Mouse (Mus musculus): Measurements from ENCODE around the gene Ncln. TPM values are rescaled to one million over a fixed set of nuclear protein-coding genes. Genes with fewer than 3 reads are reported as not detected.
"Not testable (repeated sequence)": the region's sequence is repeated elsewhere in the genome, so short reads cannot be mapped to it uniquely, and the experiment has no call there.

The Ncln gene
- total RNA-seq, 2 experiments from 2014 or later, result 61.9 to 64.3 TPM

DNA sequence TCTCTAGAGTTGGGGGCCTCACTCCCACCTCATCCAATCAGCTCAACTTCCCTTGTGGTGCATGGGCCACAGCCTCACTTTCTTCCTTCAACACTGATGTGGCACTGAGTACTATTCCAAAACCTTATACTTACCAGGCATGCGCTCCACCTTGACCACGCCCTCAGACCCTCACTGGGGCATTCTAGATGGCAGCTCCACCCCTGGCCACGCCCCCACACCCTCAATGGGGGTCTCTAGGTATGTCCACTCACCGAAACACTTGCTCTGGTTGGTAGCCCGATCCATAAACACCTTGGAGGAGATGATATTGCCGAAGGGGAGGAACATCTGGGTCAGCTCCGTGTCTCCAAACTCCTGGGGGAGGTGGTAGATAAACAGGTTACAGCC, 33.8 kb downstream of the Ncln start:
- DNase-seq, result no peak

DNA sequence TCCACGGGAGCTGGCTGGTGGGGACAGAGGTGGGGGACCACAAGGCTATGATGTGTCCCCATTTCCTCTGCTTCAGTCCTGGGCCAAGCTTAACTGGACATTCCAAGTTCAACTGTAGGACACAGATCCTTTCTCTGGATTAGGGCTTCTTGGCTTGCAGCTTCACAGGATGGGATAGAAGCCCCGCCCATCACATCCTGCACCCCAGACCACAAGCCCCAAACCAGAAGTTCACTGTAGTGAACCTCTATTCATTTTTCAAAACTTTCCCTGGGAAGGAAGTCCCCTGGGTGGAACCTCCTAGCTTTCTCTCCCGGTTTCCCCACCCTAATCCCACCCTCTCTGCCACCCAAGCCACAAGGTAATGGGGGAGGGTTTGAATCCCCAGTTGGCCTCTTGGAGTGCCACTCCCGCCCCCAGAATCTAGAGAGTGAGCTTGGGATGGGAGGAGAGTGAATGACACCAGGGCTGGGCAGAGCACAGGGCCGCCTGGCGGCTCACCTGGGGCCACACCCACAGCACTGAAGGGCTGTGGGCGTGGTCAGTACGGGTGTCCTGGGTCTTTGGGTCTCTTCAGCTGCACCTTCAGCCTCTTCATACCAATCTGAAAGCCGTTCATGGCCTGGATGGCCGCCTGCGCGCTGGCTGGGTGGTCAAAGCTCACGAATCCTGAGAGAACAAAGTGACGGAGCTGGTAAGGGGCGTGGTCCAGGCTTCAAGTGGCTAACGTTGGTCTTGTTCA, 34.3 kb downstream of the Ncln start:
- DNase-seq, result no peak

DNA sequence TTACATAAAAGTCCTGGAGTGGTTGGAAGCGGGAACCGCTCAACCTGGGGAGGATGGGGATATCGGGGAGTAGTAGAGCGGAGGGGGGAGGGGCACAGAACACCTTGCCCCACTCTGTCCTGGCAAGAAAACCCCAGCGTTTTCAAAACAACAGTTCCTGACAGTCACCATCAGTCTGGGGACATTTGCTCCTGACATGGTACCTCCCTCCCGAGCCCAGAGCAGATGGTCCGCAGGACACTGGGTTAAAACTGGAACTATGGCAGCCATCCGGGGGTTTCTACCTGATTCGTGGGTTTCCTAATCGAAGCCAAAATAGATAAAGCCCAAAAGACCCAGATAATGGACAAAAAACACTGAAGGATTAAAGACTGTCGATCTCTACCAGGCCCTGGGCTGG, 35.2 kb downstream of the Ncln start:
- DNase-seq, result no peak

DNA sequence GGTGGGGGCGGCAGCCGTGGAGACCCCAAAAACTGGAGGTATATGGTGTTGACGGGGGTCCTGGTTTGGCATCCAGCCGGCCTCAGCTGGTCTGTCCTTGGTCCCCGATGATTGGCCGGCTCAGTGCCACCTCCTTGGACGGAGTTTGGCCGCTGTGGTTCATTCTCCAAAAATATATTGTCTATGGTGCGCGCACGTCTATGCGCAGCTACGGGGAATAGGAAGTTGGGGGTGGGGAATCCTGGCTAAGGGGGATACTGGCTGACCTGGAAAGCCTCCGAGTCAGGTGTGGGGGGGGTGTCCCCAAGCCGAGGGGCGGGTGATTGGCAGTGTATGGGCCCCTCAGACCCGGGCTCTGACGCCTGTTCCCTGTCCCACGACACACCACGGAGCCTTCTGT, 35.7 kb downstream of the Ncln start:
- no peak for DNase-seq

DNA sequence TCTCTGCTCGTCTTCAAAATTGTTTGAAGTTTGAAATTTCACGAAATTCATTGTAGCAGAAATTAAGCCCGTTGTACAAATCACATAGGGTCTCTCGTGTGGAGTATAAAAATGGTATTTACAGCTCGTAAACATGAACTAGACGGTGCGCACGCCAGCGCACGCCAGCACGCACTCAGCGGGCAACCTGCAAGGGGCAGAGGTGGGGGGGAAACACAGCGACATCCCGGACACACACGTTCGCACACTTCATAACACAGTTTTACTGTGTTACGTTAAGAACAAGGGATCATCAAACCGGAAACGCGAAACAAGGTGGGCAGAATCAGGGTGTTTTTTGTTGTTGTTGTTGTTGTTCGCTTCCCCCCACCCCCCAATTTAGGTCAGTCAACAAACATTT, 36.8 kb downstream of the Ncln start:
- DNase-seq, result no peak

DNA sequence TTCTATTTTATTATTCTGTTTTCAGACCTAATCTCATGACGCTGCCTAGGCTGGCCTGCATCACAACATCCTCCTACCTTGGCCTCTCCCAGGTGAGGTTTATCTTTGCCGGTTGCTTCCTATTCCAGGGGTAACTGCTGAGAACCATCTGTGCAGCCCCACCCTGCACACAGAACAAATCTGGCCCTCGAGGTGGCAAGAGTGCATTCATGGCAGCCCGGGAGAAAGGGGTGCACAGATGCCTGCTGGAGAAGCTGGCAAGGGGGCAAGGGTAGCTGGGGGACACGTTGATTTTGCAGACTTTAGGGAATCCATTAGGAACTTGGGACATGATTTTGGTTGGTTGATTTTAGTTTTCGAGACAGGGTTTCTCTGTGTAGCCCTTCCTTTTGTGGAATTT, 37.9 kb downstream of the Ncln start:
- no peak for DNase-seq

DNA sequence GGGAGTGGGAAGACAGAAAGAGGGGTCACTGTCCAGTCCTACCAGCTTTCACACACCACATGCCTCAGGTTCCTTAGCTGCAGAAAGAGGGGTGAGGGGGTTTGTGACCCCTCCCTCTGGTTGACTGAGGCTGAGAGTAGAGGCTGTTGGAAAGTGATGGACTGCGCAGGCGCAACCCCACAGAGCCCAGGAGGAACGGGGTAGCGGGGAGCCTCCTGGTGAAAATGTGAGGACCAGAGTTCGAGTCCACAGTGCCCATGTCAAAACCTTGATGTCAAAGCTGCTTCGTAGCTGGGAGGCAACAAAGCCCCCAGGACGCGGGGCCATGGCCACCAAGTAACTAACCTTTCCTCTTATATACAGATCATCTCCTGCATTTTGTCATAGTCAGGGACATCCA, 38.6 kb downstream of the Ncln start:
- DNase-seq, result no peak

DNA sequence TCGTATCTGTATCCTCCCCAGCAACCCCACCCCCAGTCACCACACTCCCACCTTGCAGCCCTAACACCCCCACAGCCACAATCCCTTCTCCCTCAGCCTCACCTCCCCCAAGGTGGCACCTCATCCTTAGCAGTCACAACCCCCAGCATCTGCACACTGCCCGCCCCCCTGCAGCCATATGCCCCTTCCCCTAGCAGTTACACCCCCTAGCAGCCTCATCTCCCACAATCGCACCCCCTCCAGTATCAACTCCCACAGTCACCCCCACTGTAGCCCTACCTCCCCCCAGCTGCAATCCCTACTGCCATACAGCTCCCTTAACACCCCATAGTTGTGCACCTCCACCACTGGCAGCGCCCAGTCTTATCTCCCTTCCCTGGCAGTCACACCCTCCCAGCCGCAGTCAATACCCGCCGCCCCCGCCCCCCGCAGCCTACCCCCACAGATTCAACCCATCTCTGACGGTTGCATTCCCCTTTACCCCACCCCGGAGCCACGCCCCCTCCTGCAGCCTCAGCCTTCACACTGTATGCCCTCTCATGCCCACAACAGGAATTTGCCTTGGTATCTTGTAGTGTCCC, 39.1 kb downstream of the Ncln start:
- DNase-seq, result no peak

DNA sequence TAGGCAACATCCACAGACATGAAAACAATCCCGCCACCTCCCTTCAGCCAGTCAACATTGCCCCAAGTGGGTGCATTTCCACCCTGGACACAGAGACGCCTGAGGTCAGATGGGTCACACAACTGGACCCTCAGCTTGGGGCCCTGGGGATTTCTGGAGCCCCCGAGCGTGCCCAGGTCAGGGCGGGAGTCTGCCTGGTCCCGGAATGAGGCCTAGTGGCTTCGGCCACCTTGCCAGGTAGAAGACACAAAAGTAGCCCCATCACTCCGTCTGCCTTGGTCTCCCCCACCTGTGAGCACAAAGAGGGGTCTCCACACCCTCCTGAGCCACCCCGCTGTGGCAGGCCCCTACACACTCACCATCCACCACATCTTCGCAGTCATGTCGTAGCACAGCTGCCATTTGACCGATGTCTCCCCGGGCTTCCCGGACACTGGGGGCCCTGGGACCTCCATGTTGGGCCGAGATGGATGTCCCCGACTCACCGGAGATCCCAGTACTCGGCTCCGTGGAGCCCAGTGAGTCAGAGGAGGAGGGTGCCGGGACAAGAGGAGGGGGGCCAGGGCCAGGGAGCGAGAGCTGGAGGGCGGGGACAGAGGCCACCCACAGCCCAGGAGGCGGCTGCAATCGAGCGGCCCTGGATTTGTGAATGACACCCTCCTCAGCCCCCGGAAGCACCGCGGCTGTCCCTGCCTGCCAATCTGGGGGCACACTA, 40.9 kb downstream of the Ncln start, which contains the start of gene Nfic:
Gene Nfic (minus strand): TSS at position 455 of the 715 bp plus-strand sequence.
- DNase-seq, result no peak

DNA sequence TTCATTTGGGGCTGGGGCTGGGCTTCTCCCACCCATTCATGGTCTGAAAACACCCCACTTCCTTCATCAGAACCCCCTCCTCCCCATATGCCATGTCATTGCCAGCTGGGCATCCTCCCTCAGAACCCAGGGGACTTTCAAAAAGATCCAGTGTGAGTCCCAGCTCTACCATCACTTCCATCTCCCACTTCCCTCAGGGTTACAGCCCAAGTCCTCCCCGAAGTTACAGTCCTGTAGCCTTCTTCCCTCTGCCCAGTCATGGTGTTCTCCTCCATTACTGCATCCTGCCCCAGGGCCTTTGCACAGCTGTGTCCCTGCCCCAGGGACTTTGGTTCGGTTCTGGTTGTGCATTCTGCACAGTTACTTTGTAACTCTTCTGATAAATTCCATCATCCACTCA, 42.1 kb downstream of the Ncln start:
- no peak for DNase-seq

DNA sequence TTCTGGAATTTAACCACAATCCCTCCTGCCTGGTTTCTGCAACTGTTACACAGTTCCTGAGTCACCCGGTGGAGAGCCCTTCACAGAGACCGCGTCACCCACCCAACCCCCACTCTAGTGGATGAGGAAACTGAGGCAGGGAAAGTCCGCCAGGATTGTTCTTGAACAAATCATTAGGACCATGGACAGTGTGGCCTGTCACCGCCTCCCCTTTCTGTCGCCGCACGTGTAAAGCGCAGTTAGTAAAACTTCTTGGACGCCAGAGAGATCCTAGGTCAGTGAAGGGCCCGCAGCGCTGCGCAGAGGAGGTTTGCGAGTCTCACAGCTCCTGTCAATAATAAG, 43.3 kb downstream of the Ncln start:
- no peak for DNase-seq

DNA sequence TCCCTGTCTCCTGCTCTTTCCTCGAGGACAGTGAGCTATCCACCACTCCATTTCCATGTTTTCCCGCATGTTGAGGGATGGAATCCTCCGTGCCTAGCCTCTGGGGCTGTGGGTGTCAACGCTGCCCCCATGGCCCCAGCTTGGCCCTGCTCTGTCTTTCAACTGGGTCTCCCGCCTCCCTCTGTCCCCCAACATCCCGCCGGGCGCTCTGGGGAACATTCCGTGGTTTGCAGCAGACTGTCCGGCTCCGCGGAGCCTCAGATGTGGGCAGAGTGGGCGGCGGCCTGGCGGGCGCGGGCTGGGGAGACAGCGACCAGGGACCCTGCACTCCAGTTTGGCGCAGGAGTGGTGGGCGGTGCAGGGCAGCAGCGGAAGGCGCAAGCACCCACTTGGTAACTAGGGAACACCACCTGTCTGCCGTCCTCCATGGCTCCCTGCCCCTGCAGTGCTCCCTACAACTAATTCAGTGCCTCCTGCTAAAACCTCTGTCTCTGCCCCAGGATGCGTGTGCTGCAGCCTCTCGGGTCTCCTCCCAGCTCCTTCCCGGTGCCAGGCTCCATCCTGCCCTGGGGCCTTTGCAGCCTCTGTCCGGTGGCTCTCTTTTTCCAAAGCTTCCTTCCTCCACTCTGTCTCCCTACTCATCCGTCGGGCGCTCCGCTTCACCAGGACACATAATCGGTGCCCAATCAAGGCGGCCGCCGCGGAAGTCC, 43.8 kb downstream of the Ncln start:
- no peak for DNase-seq

DNA sequence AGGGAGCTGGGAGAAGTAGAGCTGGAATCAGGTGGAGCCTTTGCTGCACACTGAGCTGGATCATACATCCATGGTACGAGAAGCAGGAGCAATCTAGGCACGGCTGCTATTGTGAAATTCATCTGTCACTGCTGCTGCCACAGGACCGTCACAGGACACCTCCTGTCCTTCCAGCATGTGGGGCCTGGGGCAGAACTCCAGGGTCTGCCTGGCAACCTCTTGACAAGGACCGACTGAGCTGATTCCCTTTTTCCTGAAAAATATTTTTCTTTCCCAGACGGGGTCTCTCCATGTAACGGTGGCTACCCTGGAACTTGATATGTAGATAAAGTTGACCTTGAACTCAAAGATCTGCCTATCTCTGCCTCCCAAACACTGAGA, 44.8 kb downstream of the Ncln start:
- no peak for DNase-seq

DNA sequence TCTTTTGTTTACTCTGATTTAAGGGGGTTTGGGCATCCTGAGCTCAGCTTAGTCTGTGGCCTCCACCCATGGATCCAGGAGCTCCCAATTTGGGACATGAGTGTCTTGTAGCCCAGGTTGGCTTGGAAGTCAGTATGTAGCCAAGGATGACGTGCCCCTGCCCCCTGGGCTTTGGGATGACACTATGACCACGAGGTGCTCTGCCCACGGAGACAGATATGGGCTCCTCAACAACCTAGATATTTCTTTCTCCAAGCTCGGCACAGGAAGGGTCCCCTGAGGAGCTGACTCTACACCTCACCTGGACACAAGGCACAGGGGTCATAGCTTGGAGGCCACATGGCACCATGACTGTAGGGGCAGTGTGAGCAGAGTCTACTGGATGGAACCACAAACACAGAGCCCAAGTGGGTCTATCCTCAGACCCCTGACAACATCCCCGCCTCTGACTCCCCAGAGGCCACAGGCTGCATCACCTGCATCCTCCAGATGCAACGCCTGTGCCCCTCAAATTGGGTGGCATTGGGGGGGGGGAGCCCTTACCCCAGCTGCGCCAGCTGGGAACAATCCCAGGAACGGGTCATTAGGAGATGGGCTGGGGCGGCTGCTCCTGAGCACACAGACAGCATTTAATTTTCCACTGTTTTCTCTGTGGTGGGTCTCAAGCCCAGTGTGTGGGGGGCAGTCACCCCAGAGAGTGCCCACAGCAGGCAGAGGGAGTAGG, 45.4 kb downstream of the Ncln start:
- no peak for DNase-seq

DNA sequence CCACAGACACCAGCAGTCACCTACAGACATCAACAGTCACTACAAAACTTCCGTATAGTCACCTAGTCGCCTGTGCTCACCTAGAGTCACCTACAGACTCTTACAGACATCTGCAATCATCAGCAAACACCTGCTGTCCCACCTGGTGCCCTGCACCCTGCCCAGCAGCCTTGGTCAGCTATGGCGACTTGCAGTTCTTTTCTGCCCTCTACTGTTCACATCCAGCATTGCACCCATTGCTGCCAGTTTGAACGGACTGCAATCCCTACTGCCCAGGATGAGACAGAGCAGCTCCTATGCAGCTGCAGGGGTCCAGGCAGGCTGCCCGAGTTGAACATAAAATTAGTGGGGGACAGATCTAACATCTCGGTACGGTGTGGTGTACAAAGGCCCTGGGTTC, 46.1 kb downstream of the Ncln start:
- DNase-seq, result peak; percentile 77 to 92

DNA sequence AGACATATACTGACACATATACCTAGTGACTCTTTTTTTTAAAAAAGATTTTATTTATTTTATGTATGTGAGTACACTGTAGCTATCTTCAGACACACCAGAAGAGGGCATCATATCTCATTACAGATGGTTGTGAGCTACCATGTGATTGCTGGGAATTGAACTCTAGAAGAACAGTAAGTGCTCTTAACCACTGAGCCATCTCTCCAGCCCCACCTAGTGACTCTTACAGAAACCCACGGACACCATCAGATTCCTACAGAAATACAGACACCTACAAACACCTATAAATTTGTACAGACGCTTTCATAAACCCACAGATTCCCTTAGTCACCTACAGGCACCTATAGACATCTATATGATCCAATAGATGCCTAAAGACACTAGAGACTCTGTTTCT, 50.7 kb downstream of the Ncln start:
- DNase-seq, result not testable (repeated sequence)

DNA sequence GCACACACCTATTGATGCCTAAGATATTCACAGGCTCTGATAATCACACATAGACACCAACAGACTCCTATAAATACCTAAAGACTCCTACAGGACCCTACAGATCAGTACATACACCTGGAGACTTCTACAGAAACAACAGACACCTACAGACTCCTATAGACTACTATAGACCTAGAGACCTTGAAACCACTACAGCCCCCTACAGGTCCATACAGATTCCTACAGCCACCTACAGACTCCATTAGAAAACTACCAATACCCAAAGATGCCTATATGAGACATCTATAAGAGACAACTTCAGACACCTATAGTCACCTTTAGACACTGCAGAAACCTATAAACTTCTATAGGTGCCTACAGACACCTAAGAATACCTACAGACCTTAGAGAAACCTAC, 55.2 kb downstream of the Ncln start:
- DNase-seq, result no peak

Small RNA genes lying within 50 kb of the gene (microRNA-seq; reads per million reads assigned to microRNA genes)
- 0 reads per million in 2 experiments for gene Gm25595

Other genes with a start within 250 kb of the Ncln start
- under 1 TPM; 0.42 to 0.87 TPM for gene Matk, start 243.5 kb downstream of the Ncln start, total RNA-seq (2021)
- 10 to 100 TPM; 85.7 to 89.6 TPM for gene Mrpl54, start 229.5 kb downstream of the Ncln start, total RNA-seq (2021)
- gene Apba3, start 229.4 kb downstream of the Ncln start, total RNA-seq (2021), result 100 to 1,000 TPM in 1 of 2 experiments, 10 to 100 TPM in 1; 85.9 to 110 TPM
- under 1 TPM in 1 of 2 experiments, not detected in 1; 0.87 TPM for gene Tjp3, start 204.8 kb downstream of the Ncln start, total RNA-seq (2021)
- gene Pip5k1c, start 203.4 kb downstream of the Ncln start, total RNA-seq (2021), result 10 to 100 TPM; 23.1 to 25.6 TPM
- 10 to 100 TPM; 14.6 to 15.8 TPM for gene Cactin, start 175.3 kb downstream of the Ncln start, total RNA-seq (2021)
- 1 to 10 TPM; 2.5 to 2.7 TPM for gene Tbxa2r, start 167.7 kb downstream of the Ncln start, total RNA-seq (2021)
- 1 to 10 TPM; 3.4 to 4.7 TPM for gene Gipc3, start 153.1 kb downstream of the Ncln start, total RNA-seq (2021)
- gene Hmg20b, start 145.9 kb downstream of the Ncln start, total RNA-seq (2021), result 10 to 100 TPM; 57.1 to 62.2 TPM
- 10 to 100 TPM; 11.0 to 12.7 TPM for gene Mfsd12, start 138.9 kb downstream of the Ncln start, total RNA-seq (2021)
- under 1 TPM; 0.45 to 0.51 TPM for gene 4930404N11Rik, start 130.6 kb downstream of the Ncln start, total RNA-seq (2021)
- gene Fzr1, start 117.9 kb downstream of the Ncln start, total RNA-seq (2021), result 10 to 100 TPM; 27.6 to 35.6 TPM
- 10 to 100 TPM; 49.9 to 59.6 TPM for gene Dohh, start 112.0 kb downstream of the Ncln start, total RNA-seq (2021)
- 1 to 10 TPM in 1 of 2 experiments, under 1 TPM in 1; 0.65 to 2.3 TPM for gene Gm48551, start 111.9 kb downstream of the Ncln start, total RNA-seq (2021)
- gene Gm48552, start 107.4 kb downstream of the Ncln start, total RNA-seq (2021), result under 1 TPM in 1 of 2 experiments, not detected in 1; 0.51 TPM
- 1 to 10 TPM; 1.9 to 2.2 TPM for gene Smim24, start 103.3 kb downstream of the Ncln start, total RNA-seq (2021)
- gene Nfic, start 40.8 kb downstream of the Ncln start, total RNA-seq (2021), result 10 to 100 TPM; 91.0 to 93.4 TPM
- gene Celf5, start 13.7 kb downstream of the Ncln start, total RNA-seq (2021), result under 1 TPM; 0.17 to 0.21 TPM
- gene S1pr4, start 3.7 kb upstream of the Ncln start, total RNA-seq (2021), result 1 to 10 TPM; 1.2 to 2.8 TPM
- 1 to 10 TPM; 1.4 to 1.5 TPM for gene Gna15, start 27.8 kb upstream of the Ncln start, total RNA-seq (2021)
- 10 to 100 TPM; 47.8 to 49.8 TPM for gene Gna11, start 48.8 kb upstream of the Ncln start, total RNA-seq (2021)
- gene Aes, start 63.1 kb upstream of the Ncln start, total RNA-seq (2021), result 1,000 to 10,000 TPM; 1,011 to 1,083 TPM
- gene Tle2, start 78.2 kb upstream of the Ncln start, total RNA-seq (2021), result 1 to 10 TPM; 4.7 to 7.1 TPM
- gene Tle6, start 104.7 kb upstream of the Ncln start, total RNA-seq (2021), result 10 to 100 TPM in 1 of 2 experiments, 1 to 10 TPM in 1; 7.9 to 11.1 TPM
- 1 to 10 TPM; 2.6 TPM for gene BC025920, start 109.9 kb upstream of the Ncln start, total RNA-seq (2021)
- 1 to 10 TPM; 5.6 to 6.3 TPM for gene Sirt6, start 131.4 kb upstream of the Ncln start, total RNA-seq (2021)
- gene Ankrd24, start 132.1 kb upstream of the Ncln start, total RNA-seq (2021), result 10 to 100 TPM in 1 of 2 experiments, 1 to 10 TPM in 1; 7.5 to 10.3 TPM
- 1 to 10 TPM; 1.9 to 2.0 TPM for gene Gm10778, start 152.7 kb upstream of the Ncln start, total RNA-seq (2021)
- 1 to 10 TPM; 3.3 to 4.6 TPM for gene Zfp433, start 208.4 kb upstream of the Ncln start, total RNA-seq (2021)

Data from heart, adult 18-20 months (tissue).